Mouse (Mus musculus) adrenal gland, adult 10 weeks (tissue): ENCODE data around the gene Eml3. TPM values are rescaled to one million over a fixed set of nuclear protein-coding genes. Genes with fewer than 3 reads are reported as not detected.

ENCODE experiments used
- polyA plus RNA-seq: library from polyadenylated mRNA; stranded (reverse); fragments of 350-450 nt; fragmentation: Illumina TruSeq; extraction: RNeasy Lipid Tissue Mini Kit (QIAGEN cat#74804); gene quantifications from one replicate; pipeline ENCODE4 v1.2.3, GENCODE M21; 2014; ENCODE audit warnings: low read depth, low replicate concordance

Gene Eml3
- polyA plus RNA-seq, result 7.1 TPM

DNA sequence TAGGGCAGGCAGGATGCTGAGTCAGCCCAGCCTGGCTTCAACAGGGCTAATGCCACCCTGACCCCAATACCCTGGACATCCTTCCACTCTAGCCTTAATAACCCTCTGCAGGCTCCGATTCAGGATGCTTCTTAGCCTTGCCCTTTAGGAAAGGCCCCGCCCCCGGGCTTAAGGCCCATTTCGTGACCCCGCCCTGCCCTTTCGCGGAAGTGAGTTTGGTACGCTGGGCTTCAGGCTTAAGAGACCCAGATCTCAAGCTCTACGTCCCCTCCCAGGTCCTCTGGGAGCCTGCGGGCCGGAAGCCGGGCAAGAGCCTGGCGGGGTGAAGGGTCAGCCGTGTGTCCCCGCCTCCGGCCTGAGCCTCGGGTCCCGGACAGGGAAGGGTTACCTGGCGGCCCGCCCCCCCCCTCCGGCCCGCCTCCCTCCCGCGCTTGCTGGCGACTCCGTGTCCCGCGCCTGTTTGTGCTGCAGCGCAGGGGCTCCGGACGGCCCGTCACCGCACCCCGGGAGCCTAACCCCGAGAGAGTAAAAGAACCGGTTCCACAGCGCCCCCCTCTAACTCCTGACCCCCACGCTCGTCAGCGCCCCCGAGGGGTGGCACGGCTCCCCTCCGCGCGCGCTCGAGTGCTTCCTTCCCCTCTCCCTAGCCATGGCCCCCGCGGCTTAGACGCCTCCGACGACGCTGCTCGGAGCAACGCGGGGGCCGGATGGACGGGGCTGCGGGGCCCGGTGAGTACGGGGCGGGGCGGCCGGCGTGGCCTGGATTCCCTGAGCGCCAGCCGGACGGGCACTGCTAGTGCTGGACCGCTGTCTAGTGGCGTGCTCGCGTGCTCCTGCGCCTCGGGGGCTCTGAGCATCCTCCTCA lies at the start of gene Eml3, which contains the start of gene Rom1:
Gene Eml3, plus strand, starts transcription at position 329 of the 865 bp plus-strand sequence.
Gene Rom1, minus strand, starts transcription at position 133 of the 865 bp plus-strand sequence.

DNA sequence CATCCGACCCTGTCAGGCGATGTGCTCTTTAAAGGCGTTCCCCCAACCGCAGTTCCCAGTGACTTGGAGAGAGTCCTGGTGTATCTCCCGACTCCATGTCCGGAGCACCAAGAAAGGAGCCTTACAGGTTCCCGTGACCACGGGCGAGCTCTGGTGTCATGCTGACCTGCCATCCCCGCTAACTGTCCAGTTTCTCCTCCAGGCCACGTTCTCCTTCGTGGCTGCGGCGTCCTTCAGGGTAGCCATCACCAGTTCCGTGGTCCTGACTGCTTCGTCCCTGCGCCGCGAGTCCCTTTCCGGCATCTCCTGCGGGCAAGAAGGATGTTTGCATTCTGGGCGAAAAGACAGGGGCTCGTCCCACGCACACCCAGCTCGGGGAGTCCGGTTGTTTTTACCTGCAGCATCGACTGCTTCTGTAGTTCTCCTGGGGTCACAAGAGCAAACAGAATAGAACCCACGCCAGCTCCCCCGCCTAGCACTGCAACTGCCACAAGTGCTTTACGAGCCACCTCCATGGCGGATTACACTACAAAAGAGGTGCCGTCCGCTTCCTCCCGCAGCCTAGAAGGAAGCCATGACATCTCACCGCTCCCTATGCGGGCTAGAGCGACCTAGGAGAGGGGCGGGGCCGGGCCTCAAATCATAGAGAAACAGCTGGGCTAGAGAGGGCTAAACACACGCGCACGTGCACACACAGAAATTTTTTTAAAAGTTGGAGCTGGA lies 48.9 kb upstream of the Eml3 start, which contains the start of gene Uqcc3:
Gene Uqcc3, minus strand, starts transcription at position 613 of the 723 bp plus-strand sequence.

DNA sequence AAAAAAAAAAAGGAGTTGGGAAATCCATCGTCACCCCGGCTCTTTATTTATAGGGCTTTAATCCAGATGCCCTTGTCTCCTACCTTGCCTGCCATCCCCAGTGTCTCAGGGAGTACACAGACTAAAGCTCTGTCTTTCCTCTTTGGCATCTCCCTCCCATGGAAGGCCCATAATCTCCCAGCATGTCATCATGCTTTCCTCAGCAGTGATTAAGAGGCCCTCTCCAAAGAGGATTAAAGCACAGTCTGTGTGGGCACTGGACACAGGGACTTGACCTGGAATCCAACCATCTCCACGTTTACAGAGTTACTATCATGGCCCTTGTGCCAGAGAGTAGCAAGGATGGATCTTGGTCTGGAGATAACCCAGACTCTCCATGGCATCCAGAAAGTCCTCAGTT lies 45.7 kb upstream of the Eml3 start, which contains the start of the genes Lbhd1 and Gm49403:
Gene Lbhd1, plus strand, starts transcription at position 117 of the 400 bp plus-strand sequence.
Gene Gm49403, plus strand, starts transcription at position 315 of the 400 bp plus-strand sequence.

GRCm38 (mm10) chr19:8888511-8889385 lies 40.6 kb upstream of the Eml3 start, which contains the start of the genes 1810009A15Rik and Gm49416:
Gene 1810009A15Rik, plus strand, starts transcription at chr19:8888853.
Gene Gm49416, plus strand, starts transcription at chr19:8888926.

DNA sequence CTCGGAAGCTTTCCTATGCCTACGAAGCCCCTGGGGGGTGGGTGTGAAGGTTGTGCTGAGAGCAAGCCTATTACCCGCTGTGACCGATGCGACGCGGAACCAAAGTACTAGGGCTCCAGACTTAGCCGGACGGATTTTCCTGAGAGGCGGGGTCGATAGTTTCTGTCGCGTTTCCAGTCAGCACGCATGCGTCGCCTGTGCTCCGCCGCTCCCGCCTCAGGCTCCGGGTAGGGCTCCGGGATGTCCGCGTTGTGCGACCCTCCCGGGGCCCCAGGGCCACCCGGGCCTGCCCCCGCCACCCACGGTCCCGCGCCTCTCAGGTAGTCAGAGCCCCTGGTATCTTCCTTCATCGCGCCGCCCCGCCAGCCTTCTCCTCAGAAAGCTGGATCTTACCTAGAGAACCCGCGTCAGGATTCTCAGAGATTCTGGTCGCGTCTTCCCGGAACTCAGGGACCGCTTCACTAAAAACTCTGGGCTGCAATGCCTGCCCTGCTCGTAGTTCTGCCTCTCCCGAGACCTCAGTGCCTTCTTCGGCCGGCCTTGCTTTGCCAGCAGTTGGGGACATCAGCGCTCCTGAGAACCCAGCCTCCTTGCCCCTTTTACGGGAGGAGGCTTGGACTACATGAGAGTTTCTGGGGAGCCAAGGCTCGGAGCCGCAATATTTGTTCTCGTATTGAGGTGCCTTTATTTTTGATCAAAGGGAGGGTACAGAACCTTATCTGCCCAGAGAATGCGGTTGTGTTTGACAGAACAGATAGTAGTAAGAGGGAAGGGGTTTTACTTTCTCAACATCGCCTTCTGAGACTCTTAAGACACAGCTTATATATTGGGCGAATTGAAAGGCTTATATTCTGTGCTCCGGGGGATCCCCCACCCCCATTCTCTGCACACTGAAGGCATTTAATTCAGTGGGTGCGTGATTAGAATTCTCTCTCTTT lies 36.3 kb upstream of the Eml3 start, which contains the start of gene Ints5:
Gene Ints5, plus strand, starts transcription at position 177 of the 938 bp plus-strand sequence.

DNA sequence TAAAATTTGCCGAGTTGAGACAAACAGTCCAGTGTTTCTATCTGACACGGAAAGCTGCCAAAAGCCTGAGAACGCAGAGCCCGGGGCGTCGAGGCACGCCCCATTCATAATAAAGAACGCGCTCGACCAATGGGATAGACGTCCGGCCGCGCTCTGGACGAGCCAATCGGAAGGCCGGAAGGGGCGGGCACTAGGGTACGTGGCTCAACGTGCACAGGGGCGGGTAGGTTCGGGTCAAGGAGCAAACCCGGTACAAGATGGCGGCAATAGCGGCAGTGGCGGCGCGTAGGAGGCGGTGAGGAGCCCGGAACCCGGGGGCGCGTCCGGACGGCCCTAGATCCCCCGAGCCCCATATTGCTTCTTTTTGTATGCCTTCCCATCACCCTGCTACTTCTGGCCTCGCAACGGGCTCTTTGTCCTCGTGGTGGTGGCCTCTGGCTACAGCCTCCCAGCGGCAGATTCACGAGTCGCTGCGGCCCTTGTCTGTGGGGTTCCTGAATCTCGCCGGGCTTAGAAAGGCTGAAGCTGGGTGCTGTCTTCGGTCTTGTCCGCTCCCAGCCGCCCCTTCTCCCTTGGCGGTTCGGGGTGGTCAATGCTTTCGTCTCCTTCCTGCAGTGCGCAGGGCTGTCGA lies 31.4 kb upstream of the Eml3 start, which contains the start of gene Ganab:
Gene Ganab, plus strand, starts transcription at position 207 of the 631 bp plus-strand sequence.

GRCm38 (mm10) chr19:8920073-8920736 lies 9.1 kb upstream of the Eml3 start, which contains the start of gene B3gat3:
Gene B3gat3, plus strand, starts transcription at chr19:8920374.

GRCm38 (mm10) chr19:8941515-8942217 lies 12.3 kb downstream of the Eml3 start, which contains the start of gene Mta2:
Gene Mta2, plus strand, starts transcription at chr19:8941875.

GRCm38 (mm10) chr19:8953135-8954039 lies 24.0 kb downstream of the Eml3 start, which contains the start of gene Tut1:
Gene Tut1, plus strand, starts transcription at chr19:8953847.

DNA sequence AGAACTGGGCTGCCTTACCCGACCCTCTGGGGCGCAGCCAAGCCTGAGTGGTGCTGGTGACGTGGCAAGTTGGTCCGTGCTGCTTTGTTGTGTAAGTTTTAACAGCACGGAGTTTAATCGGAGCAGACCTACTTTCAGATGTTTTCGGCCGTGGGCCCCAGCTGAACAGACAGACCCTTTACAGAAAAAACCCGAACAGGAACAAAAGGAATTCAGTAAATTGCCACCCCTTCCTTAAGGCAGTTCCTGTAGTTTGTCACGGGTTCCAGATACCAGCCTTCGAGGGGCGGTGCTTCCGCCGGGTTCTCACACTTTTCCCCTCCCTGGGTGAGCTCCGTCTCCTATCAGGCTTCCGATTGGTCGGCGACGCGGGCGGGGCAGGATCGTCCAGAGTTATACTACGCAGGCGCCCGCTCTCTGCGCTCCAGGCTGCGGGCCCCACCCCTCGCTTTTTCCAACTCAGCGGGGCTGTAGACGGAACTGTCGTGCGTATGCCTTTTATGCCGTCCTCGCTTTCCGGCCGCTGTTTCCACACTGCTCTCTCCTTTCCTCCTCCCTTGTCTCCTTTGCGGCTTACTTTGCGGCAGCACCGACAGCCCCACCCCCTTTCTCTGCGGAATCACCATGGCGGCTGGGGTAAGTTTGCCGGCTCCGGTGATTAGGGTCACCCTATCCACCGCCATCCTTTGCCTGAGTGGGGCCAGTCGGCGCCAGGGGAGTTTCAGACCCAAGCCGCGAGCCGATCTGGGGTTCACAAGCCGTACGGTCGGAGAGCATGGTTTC lies 37.4 kb downstream of the Eml3 start, which contains the start of gene Eef1g:
Gene Eef1g, plus strand, starts transcription at position 452 of the 783 bp plus-strand sequence.

DNA sequence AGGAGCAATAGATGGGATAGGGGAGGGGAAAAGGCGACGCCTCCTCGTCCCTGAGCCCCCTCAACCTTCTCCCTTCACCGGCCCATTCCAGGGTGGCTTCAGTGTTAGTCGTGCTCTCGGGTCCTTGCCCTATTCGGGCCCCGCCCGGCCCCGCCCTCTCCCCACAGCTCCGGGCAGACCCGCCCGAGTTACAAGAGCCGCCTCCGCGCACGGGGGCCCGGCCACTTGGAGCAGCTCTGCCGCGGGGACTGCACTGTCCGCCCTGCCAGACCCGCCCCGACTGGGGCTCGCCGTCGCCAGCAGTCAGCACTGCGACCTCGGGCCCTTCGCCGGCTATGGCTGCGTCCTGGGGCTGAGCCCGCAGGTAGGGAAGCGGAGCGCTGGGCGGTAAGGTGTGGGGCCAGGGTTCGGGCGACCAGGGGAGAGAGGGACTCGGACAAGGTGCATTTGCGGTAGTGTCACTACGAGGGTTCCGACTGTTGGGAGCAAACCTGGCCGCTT lies 59.8 kb downstream of the Eml3 start, which contains the start of gene Ahnak:
Gene Ahnak, plus strand, starts transcription at position 219 of the 501 bp plus-strand sequence.

Other genes with a start within 250 kb of the Eml3 start
- 163 TPM for gene Slc3a2, start 206.2 kb upstream of the Eml3 start, polyA plus RNA-seq
- gene Wdr74, start 193.7 kb upstream of the Eml3 start, polyA plus RNA-seq, result 15.5 TPM
- gene 1700092M07Rik, start 188.8 kb upstream of the Eml3 start, polyA plus RNA-seq, result not detected
- gene Stx5a, start 188.1 kb upstream of the Eml3 start, polyA plus RNA-seq, result 63.2 TPM
- 68.2 TPM for gene Nxf1, start 172.5 kb upstream of the Eml3 start, polyA plus RNA-seq
- 50.0 TPM for gene Tmem223, start 158.6 kb upstream of the Eml3 start, polyA plus RNA-seq
- 51.8 TPM for gene Tmem179b, start 155.1 kb upstream of the Eml3 start, polyA plus RNA-seq
- gene Taf6l, start 143.1 kb upstream of the Eml3 start, polyA plus RNA-seq, result 1.4 TPM
- 94.7 TPM for gene Polr2g, start 131.0 kb upstream of the Eml3 start, polyA plus RNA-seq
- 0.47 TPM for gene Zbtb3, start 127.0 kb upstream of the Eml3 start, polyA plus RNA-seq
- gene Ttc9c, start 110.2 kb upstream of the Eml3 start, polyA plus RNA-seq, result 87.3 TPM
- gene Hnrnpul2, start 109.5 kb upstream of the Eml3 start, polyA plus RNA-seq, result 117 TPM
- not detected for gene AC129217.1, start 99.8 kb upstream of the Eml3 start, polyA plus RNA-seq
- 24.6 TPM for gene Bscl2, start 92.1 kb upstream of the Eml3 start, polyA plus RNA-seq
- 2.2 TPM for gene Gng3, start 90.4 kb upstream of the Eml3 start, polyA plus RNA-seq
- 3.3 TPM for gene Lrrn4cl, start 78.8 kb upstream of the Eml3 start, polyA plus RNA-seq
- gene Ubxn1, start 58.1 kb upstream of the Eml3 start, polyA plus RNA-seq, result 25.3 TPM
- gene Uqcc3, start 48.6 kb upstream of the Eml3 start, polyA plus RNA-seq, result 3.3 TPM
- gene Lbhd1, start 45.8 kb upstream of the Eml3 start, polyA plus RNA-seq, result 76.6 TPM
- not detected for gene Gm49403, start 45.6 kb upstream of the Eml3 start, polyA plus RNA-seq
- gene 1810009A15Rik, start 40.7 kb upstream of the Eml3 start, polyA plus RNA-seq, result 7.9 TPM
- gene Gm49416, start 40.6 kb upstream of the Eml3 start, polyA plus RNA-seq, result not detected
- 1.2 TPM for gene Ints5, start 36.5 kb upstream of the Eml3 start, polyA plus RNA-seq
- gene Ganab, start 31.5 kb upstream of the Eml3 start, polyA plus RNA-seq, result 97.8 TPM
- gene B3gat3, start 9.2 kb upstream of the Eml3 start, polyA plus RNA-seq, result 11.3 TPM
- gene Rom1, start 196 bp upstream of the Eml3 start, polyA plus RNA-seq, result 3.3 TPM
- gene Mta2, start 12.3 kb downstream of the Eml3 start, polyA plus RNA-seq, result 70.1 TPM
- 2.8 TPM for gene Tut1, start 24.3 kb downstream of the Eml3 start, polyA plus RNA-seq
- gene Eef1g, start 37.5 kb downstream of the Eml3 start, polyA plus RNA-seq, result 77.3 TPM
- gene Ahnak, start 59.7 kb downstream of the Eml3 start, polyA plus RNA-seq, result 34.2 TPM
- gene Scgb1a1, start 158.4 kb downstream of the Eml3 start, polyA plus RNA-seq, result 1.8 TPM
- 14.8 TPM for gene Asrgl1, start 206.1 kb downstream of the Eml3 start, polyA plus RNA-seq